Mouse (Mus musculus): ENCODE data around the gene Cldn3. TPM values are rescaled to one million over a fixed set of nuclear protein-coding genes. Genes with fewer than 3 reads are reported as not detected.
"Not testable (repeated sequence)": the region's sequence is repeated elsewhere in the genome, so short reads cannot be mapped to it uniquely, and the experiment has no call there.

Cldn3 gene
- total and polyA plus RNA-seq, 3 experiments, result not detected

DNA sequence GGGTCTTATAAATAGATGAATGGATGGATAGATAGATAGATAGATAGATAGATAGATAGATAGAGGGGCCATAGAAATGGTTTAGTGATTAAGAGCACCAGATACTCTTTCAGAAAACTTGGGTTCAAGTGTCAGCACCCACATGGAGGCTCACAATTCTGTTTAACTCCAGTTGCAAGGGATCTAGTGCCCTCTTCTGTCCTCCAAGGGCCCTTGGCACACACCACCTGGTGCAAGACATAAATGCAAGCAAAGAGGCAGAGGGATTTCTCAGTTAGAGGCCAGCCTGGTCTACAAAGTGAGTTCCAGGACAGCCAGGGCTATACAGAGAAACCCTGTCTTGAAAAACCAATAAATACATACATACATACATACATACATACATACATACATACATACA, 21.4 kb upstream of the Cldn3 start:
- H3K79me2 ChIP-seq (replicated peaks; ENCODE audit: control insufficient read depth, extremely low read depth, insufficient read depth, poor library complexity, severe bottlenecking); H3K4me3 ChIP-seq (replicated peaks in 1 of 3; ENCODE audit: low read depth in 2 of 3, low read length in 2 of 3, poor library complexity in 1 of 3); H3K9me3 ChIP-seq (replicated peaks; ENCODE audit: low read length); dilution Hi-C loops (cut with MboI; ENCODE audit: extremely low pct_ligation_motif_present, extremely low pct_unique_long_range_greater_than_20kb, low sequenced_read_pairs); H3K36me3 ChIP-seq (replicated peaks in 1 of 2; ENCODE audit: control insufficient read depth in 1 of 2, insufficient read depth in 1 of 2, low read length in 1 of 2); H3K4me2 ChIP-seq (ENCODE audit: insufficient read depth, low read depth, poor library complexity, severe bottlenecking); H3K27ac ChIP-seq (ENCODE audit: insufficient read depth, low read depth); H3K9ac ChIP-seq (ENCODE audit: insufficient read depth, low read depth); DNase-seq (ENCODE audit: extremely low read depth): not testable (repeated sequence)
- in situ Hi-C loops (cut with MboI; ENCODE audit: low pct_ligation_motif_present, low pct_unique_long_range_greater_than_20kb, low sequenced_read_pairs), result loop anchor here (5.0 kb wide), 1 partner anchor 47 kb away; the partner anchor contains the start of gene Cldn13
- Histone ChIP-seq H3K4me1 (ENCODE audit: control insufficient read depth in 1 of 2, insufficient read depth in 2 of 2) (peaks cover under 1 to 36% of the 10 kb centered on the region in 2 experiments; a peak in 3 of 4 replicates), H3K27me3 (replicated peaks) (peaks cover 25% of the 10 kb centered on the region)
- TF ChIP-seq SMC3 (IDR thresholded peaks at IDR 0.05; ENCODE audit: low read depth, low read length), result peak; percentile 29; the same call in 1 of the 2 replicates
- peak; percentile 32 for TF ChIP-seq RAD21 (IDR thresholded peaks at IDR 0.05; ENCODE audit: low read depth, low read length)
- TF ChIP-seq CTCF (conservative IDR thresholded peaks at IDR 0.05 in 1 of 2, IDR thresholded peaks at IDR 0.05 in 1 of 2; ENCODE audit: low read depth in 2 of 2, low read length in 2 of 2), result peak in 1 of 2 experiments; percentile 49; a peak in 2 of 4 replicates

DNA sequence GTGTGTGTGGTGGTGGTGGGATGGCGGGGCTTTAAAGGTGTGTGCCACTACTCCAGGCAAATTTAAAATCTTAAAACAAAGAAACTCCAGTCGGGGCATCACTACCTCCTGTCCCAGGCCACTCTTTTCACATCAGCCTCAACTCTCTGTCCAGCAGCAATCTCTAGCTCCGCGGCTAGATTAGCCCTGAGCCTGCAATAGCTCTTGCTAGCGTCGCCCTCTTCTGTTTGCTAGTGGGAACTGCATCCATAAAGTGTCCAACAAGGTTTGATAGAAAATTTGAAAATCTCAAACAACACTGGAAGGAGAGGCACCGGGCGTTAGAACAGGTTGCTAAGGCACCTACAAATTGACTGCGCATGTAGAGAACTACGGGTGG, 20.6 kb upstream of the Cldn3 start:
- dilution Hi-C loops (cut with MboI; ENCODE audit: extremely low pct_ligation_motif_present, extremely low pct_unique_long_range_greater_than_20kb, low sequenced_read_pairs), result no loop called here
- Histone ChIP-seq H3K4me2 (ENCODE audit: insufficient read depth, low read depth, poor library complexity, severe bottlenecking) (peak overlapping the region; percentile 91), H3K27me3 (replicated peaks) (peaks cover 28% of the 10 kb centered on the region), H3K4me1 (ENCODE audit: control insufficient read depth in 1 of 2, insufficient read depth in 2 of 2) (peaks cover 0 to 33% of the 10 kb centered on the region in 2 experiments; a peak in 2 of 4 replicates), H3K36me3 (replicated peaks in 1 of 2; ENCODE audit: control insufficient read depth in 1 of 2, insufficient read depth in 1 of 2, low read length in 1 of 2) (no peaks in the 10 kb centered on the region), H3K9ac (ENCODE audit: insufficient read depth, low read depth) (peak overlapping the region; percentile 15; the same call in 1 of the 2 replicates), H3K9me3 (replicated peaks; ENCODE audit: low read length) (no peaks in the 10 kb centered on the region), H3K27ac (ENCODE audit: insufficient read depth, low read depth) (no peak overlapping the region), H3K4me3 (replicated peaks in 1 of 3; ENCODE audit: low read depth in 2 of 3, low read length in 2 of 3, poor library complexity in 1 of 3) (no peak overlapping the region), H3K79me2 (replicated peaks; ENCODE audit: control insufficient read depth, extremely low read depth, insufficient read depth, poor library complexity, severe bottlenecking) (no peaks in the 10 kb centered on the region)
- in situ Hi-C loops (cut with MboI; ENCODE audit: low pct_ligation_motif_present, low pct_unique_long_range_greater_than_20kb, low sequenced_read_pairs), result no loop called here
- DNase-seq (ENCODE audit: extremely low read depth), result peak; percentile 76
- TF ChIP-seq KAT2A (IDR thresholded peaks at IDR 0.05; ENCODE audit: insufficient replicate concordance, low read length), result no peak
- no peak for TF ChIP-seq SIN3A (IDR thresholded peaks at IDR 0.05; ENCODE audit: low read length)
- TF ChIP-seq RAD21 (IDR thresholded peaks at IDR 0.05; ENCODE audit: low read depth, low read length), result peak; percentile 82
- no peak for TF ChIP-seq IRF4 (IDR thresholded peaks at IDR 0.05; ENCODE audit: low read depth, low read length)
- TF ChIP-seq NRF1 (IDR thresholded peaks at IDR 0.05; ENCODE audit: low read depth, low read length), result no peak
- TF ChIP-seq E2F4 (IDR thresholded peaks at IDR 0.05; ENCODE audit: insufficient replicate concordance, low read depth, low read length), result no peak
- TF ChIP-seq EP300 (IDR thresholded peaks at IDR 0.05; ENCODE audit: low read length), result no peak
- TF ChIP-seq MAFK (IDR thresholded peaks at IDR 0.05; ENCODE audit: insufficient replicate concordance, low read length), result no peak
- TF ChIP-seq CHD2 (IDR thresholded peaks at IDR 0.05; ENCODE audit: low read length), result no peak
- peak; percentile 42; the same call in 1 of the 2 replicates for TF ChIP-seq ELF1 (IDR thresholded peaks at IDR 0.05; ENCODE audit: low read depth, low read length)
- TF ChIP-seq CTCF (conservative IDR thresholded peaks at IDR 0.05 in 1 of 2, IDR thresholded peaks at IDR 0.05 in 1 of 2; ENCODE audit: low read depth in 2 of 2, low read length in 2 of 2), result peak; percentile 63 to 94
- TF ChIP-seq ZMIZ1 (IDR thresholded peaks at IDR 0.05; ENCODE audit: low read depth, low read length), result no peak
- TF ChIP-seq POLR2AphosphoS2 (IDR thresholded peaks at IDR 0.05; ENCODE audit: low read depth, low read length), result no peak
- TF ChIP-seq USF2 (conservative IDR thresholded peaks at IDR 0.05; ENCODE audit: low read depth, low read length), result no peak
- no peak for TF ChIP-seq GABPA (IDR thresholded peaks at IDR 0.05; ENCODE audit: insufficient replicate concordance, low read depth, low read length)
- TF ChIP-seq ETS1 (conservative IDR thresholded peaks at IDR 0.05; ENCODE audit: low read depth, low read length), result no peak
- TF ChIP-seq JUN (IDR thresholded peaks at IDR 0.05; ENCODE audit: insufficient read depth, low read depth, low read length), result no peak
- 0 out of 2 replicates have a peak, but pooled peaks have one; percentile 31 for TF ChIP-seq MEF2A (IDR thresholded peaks at IDR 0.05; ENCODE audit: borderline replicate concordance, low read depth, low read length)
- peak; percentile 92 for TF ChIP-seq SMC3 (IDR thresholded peaks at IDR 0.05; ENCODE audit: low read depth, low read length)
- no peak; the same call in 1 of the 2 replicates for TF ChIP-seq NELFE (IDR thresholded peaks at IDR 0.05; ENCODE audit: low read depth, low read length)
- TF ChIP-seq TCF12 (IDR thresholded peaks at IDR 0.05; ENCODE audit: low read depth, low read length), result no peak
- TF ChIP-seq MAX (IDR thresholded peaks at IDR 0.05; ENCODE audit: low read length), result no peak
- TF ChIP-seq ZC3H11A (IDR thresholded peaks at IDR 0.05; ENCODE audit: low read depth, low read length), result peak; percentile 69; the same call in 1 of the 2 replicates
- TF ChIP-seq ZNF384 (IDR thresholded peaks at IDR 0.05; ENCODE audit: low read depth, low read length), result no peak
- TF ChIP-seq RCOR1 (conservative IDR thresholded peaks at IDR 0.05; ENCODE audit: low read depth, low read length), result no peak
- TF ChIP-seq BHLHE40 (IDR thresholded peaks at IDR 0.05; ENCODE audit: low read depth, low read length), result no peak
- TF ChIP-seq JUND (conservative IDR thresholded peaks at IDR 0.05; ENCODE audit: low read depth, low read length), result no peak
- no peak for TF ChIP-seq MXI1 (IDR thresholded peaks at IDR 0.05; ENCODE audit: low read depth, low read length)

All from CH12.LX (cell line).